30 mouse cellular contexts compared by ENCODE assay signal in genomic region chr13:32371874-32372530, GRCm38 (mm10). TPM values are rescaled to one million over a fixed set of nuclear protein-coding genes. Genes with fewer than 3 reads are reported as not detected.
A peak's percentile ranks its signal among the peaks of the same experiment; 100 is the strongest.
DNase-seq lines count a peak whose midpoint lies in the region; ATAC-seq and TF ChIP-seq lines count a peak whose summit lies in the region.
"Had no signal": no experiment of that assay in that cellular context is flagged by ENCODE, and none has a peak within 500 bp of the region (broad histone marks: within the 10 kb centered on the region; RNA-seq: fewer than 3 reads in every experiment).

No protein-coding gene starts in this region.

- no peak overlapping the region for H3K4me3 ChIP-seq in lung, postnatal 0 days (ENCODE audit: low read depth, low read length)
- no peak overlapping the region for H3K4me3 ChIP-seq in intestine, embryonic 16.5 days (ENCODE audit: low read length)
- no peak overlapping the region for H3K4me3 ChIP-seq in small intestine, adult 2 months (ENCODE audit: low read depth, low read length)
- H3K4me3 ChIP-seq: embryonic facial prominence, embryonic 10.5 days; embryonic facial prominence, embryonic 13.5 days; erythroblast, embryonic 14.5 days; forebrain, embryonic 12.5 days; forebrain, embryonic 15.5 days; heart, embryonic 10.5 days; heart, embryonic 13.5 days had no signal

- WGBS in lung, postnatal 0 days, result 56% methylated on average over 4 of the region's 4 CpGs
- 69% methylated on average over 4 of the region's 4 CpGs for WGBS in intestine, embryonic 16.5 days
- WGBS in small intestine, adult 2 months, result 55% methylated on average over 4 of the region's 4 CpGs

- TF ChIP-seq POLR2A in small intestine, adult 2 months (IDR thresholded peaks at IDR 0.05; ENCODE audit: low read depth, low read length), result no peak

- H3K36me3 ChIP-seq in lung, postnatal 0 days (ENCODE audit: insufficient read depth, low read length), result no peaks in the 10 kb centered on the region
- no peaks in the 10 kb centered on the region for H3K36me3 ChIP-seq in intestine, embryonic 16.5 days (ENCODE audit: control insufficient read depth, insufficient read depth, low read length)
- no peaks in the 10 kb centered on the region for H3K36me3 ChIP-seq in small intestine, adult 2 months (ENCODE audit: control insufficient read depth, insufficient read depth, low read length)
- H3K36me3 ChIP-seq: embryonic facial prominence, embryonic 10.5 days; embryonic facial prominence, embryonic 13.5 days; forebrain, embryonic 12.5 days; forebrain, embryonic 15.5 days; G1E; heart, embryonic 10.5 days; heart, embryonic 13.5 days had no signal

- DNase-seq in lung, postnatal 0 days (ENCODE audit: low spot score), result no peak
- DNase-seq in lung, postnatal 36 days, result no peak
- DNase-seq in urinary bladder, adult 2 months (ENCODE audit: low spot score), result no peak
- no peak for DNase-seq in B cell, adult 2 months
- DNase-seq in Muller cell, postnatal 12 days (ENCODE audit: inconsistent ontology term), result no peak
- no peak for DNase-seq in thymus, postnatal 25 days
- DNase-seq: adrenal gland, adult 2 months; adrenal gland, postnatal 14 days; cerebellum, adult 11-12 months; cerebellum, adult 8-10 months; cerebellum, postnatal 10 days; cerebellum, postnatal 36 days; embryo, embryonic 11 days; gastrocnemius, postnatal 25 days; heart, adult 18-20 months; heart, postnatal 14 days; heart, postnatal 4 days had no signal

- TF ChIP-seq EP300 in lung, postnatal 0 days (IDR thresholded peaks at IDR 0.05), result peak; percentile 51; the same call in 1 of the 2 replicates

- H3K9me3 ChIP-seq in lung, postnatal 0 days (ENCODE audit: low read length), result no peaks in the 10 kb centered on the region
- no peaks in the 10 kb centered on the region for H3K9me3 ChIP-seq in intestine, embryonic 16.5 days (ENCODE audit: control insufficient read depth, low read length)
- H3K9me3 ChIP-seq: embryonic facial prominence, embryonic 10.5 days; embryonic facial prominence, embryonic 13.5 days; forebrain, embryonic 12.5 days; forebrain, embryonic 15.5 days; G1E; heart, embryonic 10.5 days; heart, embryonic 13.5 days had no signal

- no peak overlapping the region for H3K9ac ChIP-seq in lung, postnatal 0 days (replicated peaks; ENCODE audit: low read depth)
- H3K9ac ChIP-seq in intestine, embryonic 16.5 days (ENCODE audit: low read depth, low read length), result no peak overlapping the region
- H3K9ac ChIP-seq: embryonic facial prominence, embryonic 13.5 days; forebrain, embryonic 12.5 days; forebrain, embryonic 15.5 days; heart, embryonic 13.5 days; hindbrain, embryonic 14.5 days had no signal

- H3K27me3 ChIP-seq in lung, postnatal 0 days (replicated peaks; ENCODE audit: insufficient read depth, low read length), result no peaks in the 10 kb centered on the region; the same call in 1 of the 2 replicates
- H3K27me3 ChIP-seq in intestine, embryonic 16.5 days (replicated peaks; ENCODE audit: control insufficient read depth, insufficient read depth, low read length), result no peaks in the 10 kb centered on the region
- H3K27me3 ChIP-seq in small intestine, adult 2 months (ENCODE audit: control insufficient read depth, insufficient read depth, low read length), result no peaks in the 10 kb centered on the region
- H3K27me3 ChIP-seq: CH12.LX; embryonic facial prominence, embryonic 13.5 days; forebrain, embryonic 12.5 days; forebrain, embryonic 15.5 days; heart, embryonic 13.5 days had no signal

- ATAC-seq in lung, postnatal 0 days, result peak; percentile 58
- ATAC-seq in intestine, embryonic 16.5 days, result peak; percentile 83
- ATAC-seq: forebrain, embryonic 15.5 days; hindbrain, postnatal 0 days had no signal

- no peak overlapping the region for H3K27ac ChIP-seq in lung, postnatal 0 days (ENCODE audit: low read length)
- H3K27ac ChIP-seq in intestine, embryonic 16.5 days (ENCODE audit: low read length), result peak overlapping the region; percentile 69
- H3K27ac ChIP-seq in small intestine, adult 2 months (ENCODE audit: insufficient read depth, low read depth, low read length), result peak overlapping the region; percentile 82
- H3K27ac ChIP-seq: embryonic facial prominence, embryonic 10.5 days; embryonic facial prominence, embryonic 13.5 days; forebrain, embryonic 12.5 days; forebrain, embryonic 15.5 days; heart, embryonic 10.5 days; heart, embryonic 13.5 days; hindbrain, embryonic 14.5 days; hindbrain, postnatal 0 days had no signal

- TF ChIP-seq CTCF in lung, postnatal 0 days (IDR thresholded peaks at IDR 0.05), result no peak
- TF ChIP-seq CTCF in small intestine, adult 2 months (IDR thresholded peaks at IDR 0.05; ENCODE audit: extremely low read depth, insufficient read length, insufficient replicate concordance, low read depth, low read length), result no peak

- H3K4me1 ChIP-seq in lung, postnatal 0 days (ENCODE audit: insufficient read depth, low read depth, low read length), result no peaks in the 10 kb centered on the region
- 0 out of 2 replicates have a peak, but pooled peaks cover 3% of the 10 kb centered on the region for H3K4me1 ChIP-seq in intestine, embryonic 16.5 days (ENCODE audit: control insufficient read depth, insufficient read depth, low read length)
- H3K4me1 ChIP-seq in small intestine, adult 2 months (ENCODE audit: control insufficient read depth, insufficient read depth, insufficient read length, low read length), result peaks cover 3% of the 10 kb centered on the region; the same call in 1 of the 2 replicates
- H3K4me1 ChIP-seq: embryonic facial prominence, embryonic 10.5 days; embryonic facial prominence, embryonic 13.5 days; forebrain, embryonic 12.5 days; forebrain, embryonic 15.5 days; heart, embryonic 10.5 days; heart, embryonic 13.5 days had no signal

- H3K4me2 ChIP-seq in lung, postnatal 0 days (replicated peaks; ENCODE audit: low read depth, low read length), result no peak overlapping the region
- H3K4me2 ChIP-seq in intestine, embryonic 16.5 days (ENCODE audit: low read depth, low read length), result peak overlapping the region; percentile 27; the same call in 1 of the 2 replicates
- H3K4me2 ChIP-seq: embryonic facial prominence, embryonic 13.5 days; forebrain, embryonic 12.5 days; forebrain, embryonic 15.5 days; heart, embryonic 13.5 days; hindbrain, embryonic 14.5 days had no signal

RNA-seq across cellular contexts. Expression of gene Gmds, which starts 33.5 kb away (rescaled TPM):
- polyA plus RNA-seq in lung, postnatal 0 days (2015; fragmentation: Nextera tagmentation; extraction: Ambion mirVana), result 13.4 TPM in 2 replicates
- polyA plus RNA-seq in intestine, embryonic 16.5 days (2015; fragmentation: Nextera tagmentation; extraction: Ambion mirVana), result 202 and 210 TPM in 2 replicates
- polyA plus RNA-seq in small intestine, adult 2 months (2012; rRNA removed), result 205 and 230 TPM in 2 replicates
- 12.4 and 15.4 TPM in 2 replicates for polyA plus RNA-seq in urinary bladder, adult 2 months (2012; rRNA removed)

Comparison
In these comparisons a context has a peak if more than half of its experiments do, and no peak if none do; other contexts are left out.
1. RNA of gene Gmds, which starts 33.5 kb away (polyA plus RNA-seq): 205 to 230 TPM in small intestine, adult 2 months and 202 to 210 TPM in intestine, embryonic 16.5 days; 12.4 to 15.4 TPM in urinary bladder, adult 2 months and 13.4 TPM in lung, postnatal 0 days; every median in the first group is over 10 times any median in the second.